Mouse (Mus musculus) kidney, postnatal 14 days (tissue): ENCODE results near the gene Gm20388.
"Not testable (repeated sequence)": the region's sequence is repeated elsewhere in the genome, so short reads cannot be mapped to it uniquely, and the experiment has no call there.

Source experiments
- DNase-seq: peaks from one replicate; pipeline ENCODE4 v3.0.0; 2022; ENCODE audit warnings: mixed read lengths

The Gm20388 gene

GRCm38 (mm10) chr8:124140868-124141431 is 4230.3 kb downstream of the Gm20388 start:
- DNase-seq = no peak

GRCm38 (mm10) chr8:124141681-124142391 is 4231.2 kb downstream of the Gm20388 start:
- no peak for DNase-seq

GRCm38 (mm10) chr8:124143003-124143402 is 4232.4 kb downstream of the Gm20388 start:
- no peak for DNase-seq

- DNase-seq = no peak
Observed at GRCm38 (mm10) chr8:124143871-124144618, 4233.4 kb downstream of the Gm20388 start.

GRCm38 (mm10) chr8:124144619-124144980 is 4234.0 kb downstream of the Gm20388 start:
- DNase-seq = no peak

- no peak for DNase-seq
Observed at GRCm38 (mm10) chr8:124146286-124146685, 4235.6 kb downstream of the Gm20388 start.

- DNase-seq = no peak
Observed at GRCm38 (mm10) chr8:124150009-124150408, 4239.4 kb downstream of the Gm20388 start.

GRCm38 (mm10) chr8:124150536-124150935 is 4239.9 kb downstream of the Gm20388 start:
- DNase-seq = no peak

GRCm38 (mm10) chr8:124151881-124152280 is 4241.2 kb downstream of the Gm20388 start:
- no peak for DNase-seq

GRCm38 (mm10) chr8:124152771-124153170 is 4242.1 kb downstream of the Gm20388 start:
- DNase-seq = no peak

- DNase-seq = no peak
Observed at GRCm38 (mm10) chr8:124156324-124156723, 4245.7 kb downstream of the Gm20388 start.

GRCm38 (mm10) chr8:124161683-124162082 is 4251.0 kb downstream of the Gm20388 start:
- DNase-seq = no peak

GRCm38 (mm10) chr8:124163258-124163657 is 4252.6 kb downstream of the Gm20388 start:
- DNase-seq = no peak

GRCm38 (mm10) chr8:124169749-124170148 is 4259.1 kb downstream of the Gm20388 start:
- no peak for DNase-seq

- no peak for DNase-seq
Observed at GRCm38 (mm10) chr8:124170671-124171070, 4260.0 kb downstream of the Gm20388 start.

GRCm38 (mm10) chr8:124171557-124172528 is 4261.2 kb downstream of the Gm20388 start:
- peak; percentile 31 for DNase-seq

- no peak for DNase-seq
Observed at GRCm38 (mm10) chr8:124173688-124174087, 4263.0 kb downstream of the Gm20388 start.

- no peak for DNase-seq
Observed at GRCm38 (mm10) chr8:124176133-124176532, 4265.5 kb downstream of the Gm20388 start.

GRCm38 (mm10) chr8:124177092-124177491 is 4266.5 kb downstream of the Gm20388 start:
- DNase-seq = not testable (repeated sequence)

- no peak for DNase-seq
Observed at GRCm38 (mm10) chr8:124180681-124181445, 4270.2 kb downstream of the Gm20388 start.

- DNase-seq = no peak
Observed at GRCm38 (mm10) chr8:124181751-124182150, 4271.1 kb downstream of the Gm20388 start.

GRCm38 (mm10) chr8:124182224-124182623 is 4271.6 kb downstream of the Gm20388 start:
- DNase-seq = peak; percentile 25
